Mouse (Mus musculus): ENCODE measurements at regions not wholly inside any gene's neighbourhood (a gene's known extent, or its start where the extent isn't known, plus 50 kb on each side); places are given as distances from the start of the nearest gene placed in this dataset.
A peak's percentile ranks its signal among the peaks of the same experiment; 100 is the strongest.

DNA sequence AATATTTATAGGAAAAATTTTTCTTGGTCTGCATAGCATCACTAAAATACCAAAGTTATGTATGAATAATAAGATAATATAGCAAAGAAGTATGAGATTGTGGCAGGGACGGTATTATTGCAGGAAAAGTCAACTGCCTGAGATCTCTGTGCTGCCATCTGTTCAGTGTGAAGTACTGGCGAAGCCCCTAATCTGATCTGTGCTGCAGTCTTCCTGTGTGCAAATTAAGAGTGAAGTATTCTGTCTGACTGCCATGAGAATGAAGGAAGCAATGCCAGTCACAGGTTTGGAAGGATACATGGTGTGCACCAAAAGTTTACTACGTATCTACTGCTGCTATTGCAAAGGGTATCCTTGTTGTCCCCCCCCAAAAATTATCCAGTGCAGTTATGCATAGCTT, 501.5 kb downstream of the Rab28 start:
- DNase-seq: no peak

DNA sequence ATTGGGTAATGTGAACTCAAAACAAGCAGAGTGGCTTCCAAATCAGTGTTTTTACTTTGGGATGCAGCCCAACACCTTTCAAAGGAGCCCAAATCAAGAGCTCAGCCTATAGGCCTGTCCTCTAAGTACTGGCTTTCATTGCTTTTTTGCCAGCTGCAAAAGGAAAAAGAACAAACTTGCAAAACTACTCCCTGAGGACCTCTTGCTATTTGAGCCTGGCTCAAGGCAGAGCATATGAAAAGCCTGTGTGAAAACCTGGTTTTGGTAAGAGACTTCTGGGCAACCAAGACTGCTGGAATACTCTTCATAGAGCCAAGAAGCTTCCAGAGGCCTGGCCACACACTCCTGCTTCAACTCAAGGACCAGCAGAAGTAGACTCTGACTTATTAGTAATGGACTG, 503.5 kb downstream of the Rab28 start:
- DNase-seq: no peak

DNA sequence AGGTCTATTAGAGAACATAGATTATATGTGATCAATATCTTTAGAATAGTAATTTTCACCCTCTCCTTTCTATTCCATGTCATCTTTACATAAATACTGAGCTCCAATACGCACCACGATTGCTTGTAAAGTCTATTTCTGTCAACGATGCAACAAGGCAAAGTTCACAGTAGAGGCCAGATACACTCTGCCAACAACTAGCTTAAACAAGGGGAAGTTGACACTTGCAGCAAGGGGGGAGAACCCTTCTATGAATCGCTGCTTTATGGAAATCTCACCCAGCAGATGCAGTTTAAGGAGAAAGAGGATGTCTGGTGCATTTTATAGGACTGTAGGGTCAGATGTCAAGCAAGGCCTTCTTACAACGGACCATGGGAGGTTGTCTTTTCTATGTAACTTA, 520.8 kb downstream of the Rab28 start:
- DNase-seq: no peak

DNA sequence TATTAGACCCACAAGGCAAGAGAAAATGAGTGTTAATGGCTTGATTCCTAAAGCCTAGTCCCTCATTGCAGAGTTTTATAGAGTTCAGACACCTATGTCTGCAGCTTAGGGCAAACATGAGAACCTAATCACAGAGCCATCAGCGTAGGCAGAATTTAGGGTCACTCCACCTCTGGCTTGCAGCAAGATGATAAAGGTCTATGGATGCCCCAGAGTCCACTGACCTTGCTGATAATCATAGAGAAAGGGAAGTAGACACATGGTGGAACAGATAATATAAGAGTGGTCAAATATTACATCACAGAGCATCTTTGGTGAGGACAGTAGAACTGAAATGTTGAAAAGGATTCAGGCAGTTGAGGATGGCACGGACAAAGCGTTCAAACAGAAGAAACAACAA, 530.7 kb downstream of the Rab28 start:
- no peak for DNase-seq

DNA sequence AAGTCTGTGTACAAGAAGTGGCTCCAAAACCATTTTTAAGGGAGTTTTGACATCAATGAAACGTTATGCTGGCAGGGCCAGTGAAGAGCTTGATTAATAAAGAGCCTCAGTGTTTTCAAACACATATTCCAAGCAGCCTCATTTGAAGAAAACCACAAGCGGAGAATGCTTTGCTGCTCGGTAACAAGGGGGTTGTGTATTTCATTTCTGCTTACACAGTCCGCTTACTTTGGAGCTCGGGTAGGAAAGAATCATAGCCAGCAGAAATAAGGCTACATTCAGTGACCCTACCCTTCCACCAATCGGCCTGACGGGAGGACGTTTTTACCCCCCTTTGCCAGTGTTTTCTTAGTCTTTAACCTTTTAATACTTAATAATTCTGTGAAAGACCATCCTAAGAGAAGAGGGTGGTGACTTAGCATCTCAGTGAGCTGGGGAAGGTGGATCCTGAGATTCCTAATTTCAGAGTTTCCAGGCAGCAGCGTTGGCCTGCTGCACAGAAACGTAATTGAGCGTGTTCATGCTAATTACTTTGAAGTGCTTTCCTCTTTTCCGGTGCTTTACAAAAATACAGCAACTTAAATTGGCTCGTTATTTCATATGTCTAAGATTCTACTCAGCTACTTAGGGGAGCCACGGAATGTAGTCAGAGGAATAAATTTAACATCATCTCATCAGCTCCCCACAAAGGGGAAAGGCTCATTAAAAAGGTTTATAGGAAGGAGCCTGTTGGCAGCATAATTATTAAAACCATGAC, 541.9 kb downstream of the Rab28 start:
- DNase-seq: no peak

DNA sequence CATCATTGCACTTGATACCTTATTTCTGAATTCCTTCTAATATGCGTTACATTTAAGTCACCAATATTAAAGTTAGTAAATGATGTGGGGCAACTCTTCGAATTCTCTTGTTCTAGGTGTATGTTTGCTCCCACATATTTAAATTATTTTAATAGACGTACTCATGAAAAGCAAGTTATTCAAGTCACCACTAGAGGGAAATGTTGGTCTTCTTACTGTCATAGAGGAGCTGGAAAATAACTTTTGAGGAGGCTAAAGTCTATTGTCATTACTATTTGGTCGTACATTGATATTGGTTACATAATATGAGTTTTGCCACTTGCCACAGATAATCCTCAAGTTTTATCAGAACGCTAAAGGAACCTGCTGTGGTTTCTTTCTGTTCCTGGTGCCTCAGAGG, 582.9 kb downstream of the Rab28 start:
- no peak for DNase-seq

DNA sequence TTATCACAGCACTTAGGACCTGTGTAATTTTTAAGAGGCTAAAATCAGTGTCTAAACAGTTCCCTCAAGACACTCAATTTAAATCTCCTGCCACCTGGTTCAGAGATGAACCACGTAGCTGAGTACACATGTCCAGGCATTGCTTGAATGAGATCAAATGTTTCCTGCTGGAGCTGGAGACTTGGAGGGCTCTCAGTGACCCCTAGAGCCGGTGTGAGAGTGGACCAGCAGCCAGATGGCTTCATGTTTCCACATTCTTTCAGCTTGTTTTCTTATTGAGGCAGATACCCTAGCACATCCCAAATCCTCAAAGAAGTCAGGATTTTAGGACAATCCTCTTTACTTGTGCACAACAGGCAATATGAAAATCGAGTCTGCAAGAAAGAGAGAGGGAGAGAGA, 590.3 kb downstream of the Rab28 start:
- no peak for DNase-seq

DNA sequence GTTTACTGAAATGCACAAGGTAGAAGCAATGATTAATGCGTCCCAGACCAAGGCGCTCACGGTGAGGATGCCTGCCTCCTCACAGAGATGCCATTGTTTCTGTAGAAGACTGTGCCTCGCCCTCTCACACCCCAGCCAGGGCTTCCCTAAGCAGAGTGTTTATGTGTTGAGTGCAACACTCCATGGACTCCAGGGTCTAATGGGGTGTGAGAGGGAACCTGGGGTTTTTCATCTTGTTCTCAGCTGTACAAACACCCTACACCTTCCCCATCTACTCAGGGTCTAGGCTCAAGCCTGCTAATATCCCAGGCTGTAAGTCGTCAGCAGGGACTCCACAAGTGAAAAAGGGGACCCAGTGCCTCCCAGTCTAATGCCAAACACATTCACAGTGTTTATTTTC, 620.2 kb downstream of the Rab28 start:
- DNase-seq: no peak

DNA sequence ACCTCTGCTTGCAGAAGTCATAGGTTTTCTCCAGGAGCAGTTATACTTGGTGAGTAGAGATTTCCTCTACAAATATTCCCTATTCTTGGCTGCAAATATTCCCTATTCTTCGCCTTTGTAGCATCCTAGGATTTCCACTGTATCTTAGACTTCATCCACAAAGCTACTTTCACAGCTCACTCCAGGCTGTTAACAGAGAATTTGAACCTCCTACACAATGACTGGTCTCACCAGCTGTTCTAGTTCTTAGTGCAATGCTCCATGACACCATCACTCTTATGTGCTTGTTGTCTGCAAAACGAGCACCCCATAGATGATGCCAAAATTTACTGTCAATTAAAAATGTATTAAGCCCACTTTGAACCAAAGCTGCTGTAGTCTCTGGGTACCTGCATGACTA, 631.5 kb downstream of the Rab28 start:
- peak; percentile 46 for DNase-seq

DNA sequence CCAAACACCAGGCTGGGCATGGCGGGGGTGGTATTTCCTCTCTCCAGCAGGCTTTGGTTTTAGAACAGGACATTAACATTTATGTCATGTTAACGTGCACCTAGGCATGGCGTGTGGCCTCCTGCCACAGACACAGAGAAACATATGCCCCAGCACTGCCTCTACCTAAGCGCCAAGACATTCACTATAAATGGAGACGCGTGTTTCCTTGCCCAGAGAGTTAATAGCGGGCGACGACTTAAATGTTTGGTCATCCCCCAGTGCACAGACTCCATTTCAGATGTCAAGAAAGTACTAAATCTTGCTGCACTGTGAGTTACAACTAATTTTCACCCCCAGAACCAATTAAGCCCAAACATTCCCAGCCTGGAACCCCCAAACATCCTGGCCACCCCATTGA, 646.3 kb downstream of the Rab28 start:
- DNase-seq: no peak

DNA sequence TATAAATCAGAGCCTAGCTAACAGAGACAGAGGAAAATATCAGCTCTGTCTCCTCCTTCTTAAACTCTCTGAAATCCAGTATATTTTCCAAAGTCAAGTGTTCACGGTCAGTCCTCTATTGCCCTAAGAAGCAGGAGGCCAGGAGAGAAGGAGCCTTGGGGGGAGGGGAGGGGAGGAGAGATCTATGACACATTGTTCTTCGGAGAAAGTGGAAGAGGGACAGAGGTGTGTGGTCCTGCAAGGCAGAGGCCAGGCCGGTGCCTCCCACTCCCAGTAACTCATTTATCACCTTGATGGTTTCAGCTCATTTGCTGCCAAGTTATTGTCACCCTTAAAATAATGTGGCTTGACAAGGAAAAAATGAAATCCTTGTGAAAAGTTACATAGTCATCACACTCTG, 646.7 kb downstream of the Rab28 start:
- no peak for DNase-seq

DNA sequence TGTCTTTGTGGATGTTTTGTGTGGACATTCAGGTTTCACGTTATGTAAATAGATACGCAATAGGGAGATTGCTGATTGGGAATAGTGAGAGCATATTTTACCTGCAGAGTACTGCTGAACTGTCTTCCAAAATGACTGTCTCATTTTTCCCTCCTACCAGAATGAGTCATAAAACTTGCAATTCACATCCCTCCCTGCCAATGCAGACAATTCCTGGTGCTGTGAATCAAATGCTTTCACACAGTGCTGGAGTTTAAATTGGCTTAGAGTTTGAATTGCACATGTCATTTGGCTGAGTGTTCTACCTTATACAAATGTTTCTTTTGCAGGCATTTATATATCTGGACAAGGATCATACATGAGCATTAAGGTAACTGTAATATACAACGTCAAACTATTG, 649.9 kb downstream of the Rab28 start:
- DNase-seq: peak; percentile 23

DNA sequence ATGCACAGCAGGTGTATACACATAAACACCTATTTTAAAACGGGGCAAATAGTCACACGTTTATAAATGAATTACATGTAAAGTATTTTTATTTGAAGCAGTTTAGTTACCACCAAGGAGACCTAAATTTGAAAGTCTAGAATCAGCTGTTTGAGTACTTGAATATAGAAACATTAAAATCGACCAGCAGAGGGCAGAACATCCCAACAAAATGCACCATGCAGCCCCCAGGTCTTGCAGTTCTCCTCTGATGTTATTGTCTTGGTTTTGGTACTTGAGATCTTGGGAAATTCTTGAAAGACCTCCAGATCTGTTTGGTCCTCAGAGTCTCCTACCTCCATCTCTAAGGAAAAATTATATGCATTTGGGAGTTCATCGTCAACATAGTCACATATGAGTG, 656.0 kb downstream of the Rab28 start:
- no peak for DNase-seq

DNA sequence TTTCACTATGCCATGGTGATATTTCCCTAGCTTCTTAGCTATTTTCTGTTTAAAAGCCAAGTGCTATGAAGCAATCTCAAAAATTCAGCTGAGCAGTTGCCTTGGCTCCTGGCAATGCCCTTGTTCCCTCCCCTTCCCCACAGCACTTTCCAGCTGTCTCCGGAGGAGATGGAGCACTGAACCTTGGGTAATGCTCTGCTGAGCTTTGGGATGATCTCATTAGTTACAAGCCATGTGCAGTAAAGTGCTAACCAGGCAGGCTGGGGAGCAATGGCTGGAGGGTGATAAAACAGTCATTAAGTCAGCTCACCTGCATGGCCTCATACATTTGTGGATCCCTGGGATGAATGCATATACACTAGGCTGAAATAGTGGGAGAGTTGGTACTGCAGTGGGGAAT, 659.4 kb downstream of the Rab28 start:
- DNase-seq: no peak

DNA sequence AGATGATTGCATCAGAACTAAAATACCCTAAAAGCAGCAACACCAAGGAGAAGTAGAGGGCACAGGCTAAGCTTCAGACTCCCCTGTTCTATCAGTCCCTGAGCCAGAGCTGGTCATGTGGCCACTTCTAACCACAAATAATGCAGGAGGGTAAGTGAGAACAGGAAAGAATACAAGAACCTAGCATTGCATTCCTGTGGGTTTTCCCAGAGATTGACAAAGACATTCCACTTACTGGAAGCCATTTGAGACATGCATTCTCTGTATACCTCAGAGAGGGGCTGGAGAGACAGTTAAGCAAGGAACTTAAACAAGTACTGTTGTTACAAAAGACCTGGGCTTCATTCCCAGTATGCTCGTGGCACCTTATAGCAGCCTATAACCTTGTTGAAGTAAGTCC, 662.7 kb downstream of the Rab28 start:
- no peak for DNase-seq

DNA sequence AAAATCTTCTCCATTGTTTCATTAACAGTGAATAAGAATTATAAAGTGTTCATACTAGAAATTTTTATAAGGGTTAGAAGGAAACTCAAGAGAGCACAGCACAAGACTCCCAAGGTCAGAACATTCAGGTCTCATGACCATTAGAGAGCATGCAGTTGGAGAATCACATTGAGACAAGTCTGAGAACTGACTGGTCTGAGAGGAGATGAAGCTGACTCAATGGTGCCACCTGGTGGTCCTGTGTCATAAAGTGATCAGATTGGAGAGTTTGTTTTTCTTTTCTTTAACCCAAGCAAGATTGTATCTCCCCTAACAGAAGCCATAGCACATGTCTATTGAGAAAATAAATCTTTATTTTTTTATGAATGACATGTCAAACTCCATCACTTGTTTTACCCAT, 663.5 kb downstream of the Rab28 start:
- DNase-seq: peak; percentile 71

DNA sequence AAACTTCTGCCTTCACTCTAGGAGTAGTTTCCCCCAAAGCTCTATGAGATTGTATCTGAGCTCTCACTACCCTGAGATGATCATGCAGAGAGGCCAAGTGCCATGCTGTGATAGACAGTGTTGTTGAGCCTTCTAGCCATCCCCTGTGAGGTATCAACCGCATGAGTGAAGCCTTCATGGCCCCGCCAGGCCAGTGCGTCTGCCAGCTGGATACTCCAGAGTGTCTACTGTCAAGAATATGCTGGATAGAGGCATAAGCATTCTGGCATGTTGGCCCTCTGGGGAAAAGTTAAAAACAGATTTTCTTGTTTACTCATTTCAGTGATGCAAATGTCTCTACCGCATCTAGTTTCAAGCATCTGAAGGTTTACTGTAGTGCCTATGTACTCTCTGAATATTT, 669.2 kb downstream of the Rab28 start:
- no peak for DNase-seq

DNA sequence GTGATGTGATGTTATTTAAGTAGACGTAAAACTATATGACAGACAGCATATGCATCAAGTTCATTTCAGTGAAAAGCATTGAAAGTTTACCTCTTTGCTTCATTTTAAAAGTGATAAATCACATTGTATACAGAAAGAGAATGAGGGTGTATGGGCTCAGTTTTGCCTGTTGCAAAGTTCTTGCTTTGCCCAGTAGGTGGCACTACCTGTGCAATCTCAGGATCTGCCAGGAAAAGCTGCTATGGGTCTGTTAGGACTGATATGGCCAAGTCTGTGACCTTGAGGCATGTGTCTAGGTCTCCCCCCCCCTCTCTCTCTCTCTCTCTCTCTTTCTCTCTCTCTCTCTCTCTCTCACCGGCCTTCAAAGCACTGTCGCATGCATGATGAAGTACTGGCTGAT, 701.3 kb downstream of the Rab28 start:
- DNase-seq: peak; percentile 7

DNA sequence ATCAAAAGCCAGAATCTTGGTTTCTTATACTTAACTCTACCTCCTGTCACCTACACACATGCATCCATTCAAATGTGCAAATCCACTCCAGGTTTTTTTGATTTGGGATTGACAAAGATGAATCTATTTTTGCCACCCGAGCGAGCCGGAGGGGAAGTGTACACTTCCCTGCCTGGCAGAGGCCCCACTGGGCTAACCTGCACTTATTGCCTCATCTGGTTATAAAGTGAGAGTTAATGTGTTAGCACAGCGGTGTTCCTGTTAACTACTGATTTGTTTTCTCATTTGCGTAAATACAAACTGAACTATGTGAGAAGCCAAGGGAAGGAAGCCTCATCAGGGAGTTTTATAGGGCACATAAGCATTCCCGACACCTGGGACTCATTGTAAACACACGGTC, 721.4 kb downstream of the Rab28 start:
- DNase-seq: no peak

DNA sequence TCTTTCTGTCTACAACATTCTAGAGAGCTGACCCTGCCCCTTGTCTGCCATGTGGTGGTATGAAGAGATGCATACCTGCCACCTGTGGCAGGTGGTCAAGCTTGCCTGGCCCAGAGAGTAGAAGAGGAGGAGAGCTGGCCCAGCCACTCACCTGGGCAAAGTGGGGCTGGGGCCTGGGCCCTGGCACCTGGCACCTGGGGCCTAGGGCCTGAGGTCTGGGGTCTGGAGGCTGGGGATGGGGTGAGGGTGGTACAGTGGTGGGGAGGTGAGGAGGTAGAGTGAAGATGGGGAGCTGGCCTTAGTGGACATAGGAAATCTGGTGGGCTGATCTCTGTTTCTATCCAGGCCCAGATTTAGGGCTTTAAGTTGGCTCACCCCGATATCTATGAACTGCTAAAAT, 733.1 kb downstream of the Rab28 start:
- DNase-seq: no peak

DNA sequence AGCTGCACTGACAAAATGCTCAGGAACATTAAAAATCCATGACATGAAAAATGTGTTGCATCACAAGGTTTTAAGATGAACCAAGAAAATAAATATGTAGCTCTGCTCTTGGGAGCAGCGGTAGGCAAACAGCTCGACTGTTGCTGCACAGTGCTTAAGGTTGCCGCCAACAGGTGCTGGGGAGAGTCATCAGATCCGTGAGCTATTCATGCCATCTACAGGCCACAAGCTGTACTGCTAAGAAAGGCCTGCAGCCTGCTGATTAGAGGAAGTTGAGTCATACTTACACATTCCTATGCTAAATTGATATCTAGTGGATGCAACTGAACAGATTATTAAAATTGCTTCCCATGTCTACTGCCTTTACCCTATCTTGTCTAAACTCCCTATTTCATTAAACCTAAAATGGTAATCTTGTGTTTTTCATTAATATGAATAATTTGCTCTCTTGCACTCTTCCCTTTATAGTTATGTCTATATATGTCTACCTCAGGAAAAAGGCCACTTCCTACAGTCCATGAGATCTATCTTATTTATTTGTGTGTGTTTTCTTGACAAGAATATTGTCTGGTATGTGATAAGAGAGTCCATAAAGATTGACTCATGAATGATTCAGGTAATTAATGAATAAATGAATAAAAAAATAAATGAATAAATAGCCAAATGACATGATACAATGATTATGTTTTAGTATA, 754.9 kb downstream of the Rab28 start:
- peak; percentile 83 for DNase-seq

DNA sequence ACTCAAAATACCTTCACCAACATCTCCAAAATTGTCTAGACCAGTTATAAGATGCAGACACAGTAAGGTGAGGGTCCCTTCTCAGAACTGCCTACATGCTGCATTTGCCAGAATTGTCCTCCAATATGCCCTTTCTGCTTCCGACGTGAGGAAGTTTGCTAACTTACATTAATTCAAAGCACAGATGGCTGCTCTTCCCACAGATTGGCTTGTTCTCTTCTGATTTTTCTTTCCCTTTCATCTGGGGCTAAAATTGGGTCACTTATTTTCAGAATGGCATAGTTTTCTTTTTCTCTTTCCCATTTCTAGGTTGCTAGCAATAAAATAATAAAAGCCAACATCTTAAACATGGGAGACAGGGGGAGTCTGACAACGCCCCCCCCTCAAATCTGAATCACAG, 778.8 kb downstream of the Rab28 start:
- DNase-seq: peak; percentile 29

DNA sequence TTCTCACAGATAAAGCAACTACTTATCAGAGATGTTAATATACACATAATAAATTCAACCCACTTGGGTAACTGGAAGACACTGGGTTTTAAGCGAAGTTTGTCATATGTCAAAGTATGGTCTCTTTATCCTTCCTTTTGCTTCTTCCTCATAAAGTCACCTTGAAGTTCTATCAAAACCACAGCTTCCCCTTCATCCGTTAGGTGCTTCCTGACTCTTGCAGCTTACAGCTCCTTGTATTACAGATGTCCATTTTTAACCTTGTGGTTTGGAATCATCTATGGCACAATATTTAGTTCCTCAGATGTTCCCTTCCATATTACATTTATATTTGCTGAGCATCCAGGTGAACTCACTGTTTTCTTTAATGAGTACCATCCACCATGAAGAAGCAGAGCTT, 787.0 kb downstream of the Rab28 start:
- no peak for DNase-seq

DNA sequence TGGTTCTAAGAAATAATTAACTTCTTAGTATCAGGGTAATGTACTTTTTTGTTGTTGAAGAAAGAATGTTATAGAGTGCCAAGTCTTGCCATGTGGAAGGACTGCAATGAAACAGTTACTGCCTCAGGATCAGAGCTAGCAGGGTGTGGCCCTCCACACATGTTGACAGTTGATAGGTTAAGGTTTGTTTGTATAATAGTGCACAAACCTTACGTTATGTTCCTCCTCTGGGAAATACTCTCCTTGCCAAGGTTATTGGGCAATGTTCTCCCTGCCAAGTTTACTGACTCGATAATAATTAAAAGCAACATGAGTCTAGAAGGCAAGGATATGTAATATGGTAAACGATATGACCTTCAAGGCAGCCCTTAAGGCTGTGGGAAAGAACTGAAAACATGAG, 799.2 kb downstream of the Rab28 start:
- no peak for DNase-seq

DNA sequence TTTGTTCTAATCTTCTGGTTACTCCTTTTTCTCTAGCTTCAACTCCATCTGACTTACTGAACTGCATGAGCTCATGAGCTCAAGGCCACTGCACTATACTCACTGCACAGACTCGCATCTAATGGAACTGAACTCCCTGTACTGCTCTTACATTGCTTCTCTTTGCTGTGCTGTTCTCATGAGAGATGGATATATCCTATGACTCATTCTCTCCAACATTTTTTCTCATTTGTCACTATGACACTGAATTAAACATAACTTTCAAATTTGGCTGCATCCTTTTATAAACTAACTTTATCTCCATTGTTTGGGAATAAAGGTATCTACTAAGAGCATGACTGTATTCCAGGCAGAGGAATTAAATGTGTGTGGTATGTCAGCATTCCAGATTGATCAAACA, 806.2 kb downstream of the Rab28 start:
- DNase-seq: peak; percentile 5

Measured in right cerebral cortex, adult 18-20 months (tissue).